Mouse (Mus musculus): ENCODE measurements around the gene Slc16a13. TPM values are rescaled to one million over a fixed set of nuclear protein-coding genes. Genes with fewer than 3 reads are reported as not detected.

The Slc16a13 gene
- polyA plus RNA-seq, 1 experiment: 13.9 TPM

GRCm38 (mm10) chr11:70168136-70168535 lies 52.7 kb downstream of the Slc16a13 start:
- no peak for TF ChIP-seq POLR2A (IDR thresholded peaks at IDR 0.05; ENCODE audit: borderline replicate concordance, extremely low read depth, insufficient read depth, insufficient read length, poor library complexity, severe bottlenecking)
- TF ChIP-seq CTCF (IDR thresholded peaks at IDR 0.05; ENCODE audit: borderline replicate concordance, extremely low read depth, insufficient read depth, insufficient read length): no peak
- no peak for DNase-seq (ENCODE audit: low read depth)

Other genes with a start within 250 kb of the Slc16a13 start
- gene Ctdnep1, start 239.9 kb downstream of the Slc16a13 start, polyA plus RNA-seq (2012; rRNA removed): 98.1 and 110 TPM in 2 replicates
- gene Elp5, start 238.5 kb downstream of the Slc16a13 start, polyA plus RNA-seq (2012; rRNA removed): 127 and 159 TPM in 2 replicates
- 457 and 501 TPM in 2 replicates for gene Gabarap, start 229.9 kb downstream of the Slc16a13 start, polyA plus RNA-seq (2012; rRNA removed)
- 49.2 and 54.9 TPM in 2 replicates for gene Phf23, start 225.3 kb downstream of the Slc16a13 start, polyA plus RNA-seq (2012; rRNA removed)
- 36.8 and 45.7 TPM in 2 replicates for gene Dvl2, start 220.5 kb downstream of the Slc16a13 start, polyA plus RNA-seq (2012; rRNA removed)
- 36.0 and 43.9 TPM in 2 replicates for gene Acadvl, start 205.7 kb downstream of the Slc16a13 start, polyA plus RNA-seq (2012; rRNA removed)
- gene Dlg4, start 204.1 kb downstream of the Slc16a13 start, polyA plus RNA-seq (2012; rRNA removed): 231 and 306 TPM in 2 replicates
- gene Asgr1, start 167.0 kb downstream of the Slc16a13 start, polyA plus RNA-seq (2012; rRNA removed): 1.2 and 1.8 TPM in 2 replicates
- 0.09 TPM in 1 of 2 replicates, not detected in the other for gene Asgr2, start 128.4 kb downstream of the Slc16a13 start, polyA plus RNA-seq (2012; rRNA removed)
- 0.33 and 0.37 TPM in 2 replicates for gene Mgl2, start 90.7 kb downstream of the Slc16a13 start, polyA plus RNA-seq (2012; rRNA removed)
- 0.60 and 0.86 TPM in 2 replicates for gene Clec10a, start 64.9 kb downstream of the Slc16a13 start, polyA plus RNA-seq (2012; rRNA removed)
- gene Slc16a11, start 8.3 kb downstream of the Slc16a13 start, polyA plus RNA-seq (2012; rRNA removed): 2.8 and 3.8 TPM in 2 replicates
- gene Bcl6b, start 8.7 kb upstream of the Slc16a13 start, polyA plus RNA-seq (2012; rRNA removed): 4.5 and 5.9 TPM in 2 replicates
- 153 and 207 TPM in 2 replicates for gene 0610010K14Rik, start 16.9 kb upstream of the Slc16a13 start, polyA plus RNA-seq (2012; rRNA removed)
- gene Gm21988, start 18.8 kb upstream of the Slc16a13 start, polyA plus RNA-seq (2012; rRNA removed): 14.8 and 18.0 TPM in 2 replicates
- 106 and 125 TPM in 2 replicates for gene Rnasek, start 18.8 kb upstream of the Slc16a13 start, polyA plus RNA-seq (2012; rRNA removed)
- 0.78 and 1.6 TPM in 2 replicates for gene Alox12, start 34.3 kb upstream of the Slc16a13 start, polyA plus RNA-seq (2012; rRNA removed)
- not detected in 2 replicates for gene Alox12e, start 101.6 kb upstream of the Slc16a13 start, polyA plus RNA-seq (2012; rRNA removed)
- gene Alox15, start 131.0 kb upstream of the Slc16a13 start, polyA plus RNA-seq (2012; rRNA removed): 0.05 and 0.29 TPM in 2 replicates
- 31.2 and 34.2 TPM in 2 replicates for gene Pelp1, start 189.0 kb upstream of the Slc16a13 start, polyA plus RNA-seq (2012; rRNA removed)
- gene Arrb2, start 211.6 kb upstream of the Slc16a13 start, polyA plus RNA-seq (2012; rRNA removed): 68.7 and 86.1 TPM in 2 replicates
- 28.1 and 31.8 TPM in 2 replicates for gene Med11, start 230.9 kb upstream of the Slc16a13 start, polyA plus RNA-seq (2012; rRNA removed)
- 0.93 and 1.4 TPM in 2 replicates for gene Zmynd15, start 238.4 kb upstream of the Slc16a13 start, polyA plus RNA-seq (2012; rRNA removed)
- gene Cxcl16, start 238.9 kb upstream of the Slc16a13 start, polyA plus RNA-seq (2012; rRNA removed): 3.1 and 3.5 TPM in 2 replicates

All from brain, embryonic 14.5 days (tissue).